Mouse (Mus musculus): ENCODE data around the gene Samm50. TPM values are rescaled to one million over a fixed set of nuclear protein-coding genes. Genes with fewer than 3 reads are reported as not detected.

Gene Samm50
- polyA plus RNA-seq, 1 experiment from 2014 or later = 95.3 TPM

DNA sequence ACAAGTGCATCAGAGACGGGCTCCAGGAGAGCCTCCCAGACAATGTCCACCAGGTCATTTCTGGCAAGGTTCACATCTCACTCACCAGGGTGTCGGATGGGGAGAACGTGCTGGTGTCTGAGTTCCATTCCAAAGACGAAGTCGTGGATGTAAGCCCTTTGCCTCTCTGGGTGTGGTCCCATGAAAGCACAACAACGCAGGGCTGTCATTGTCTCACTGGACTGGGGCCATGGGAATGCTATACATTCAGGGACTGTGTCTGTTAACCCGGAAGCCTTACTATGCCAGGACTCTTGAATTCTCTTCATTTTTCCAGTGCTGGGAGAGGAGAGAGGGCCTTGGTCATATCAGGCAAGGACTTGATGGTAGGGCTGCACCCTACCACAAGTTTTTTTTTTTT lies 20.9 kb upstream of the Samm50 start:
- H3K4me2 ChIP-seq (ENCODE audit: low read length) = no peak overlapping the region
- H3K4me1 ChIP-seq (ENCODE audit: control insufficient read depth, insufficient read depth, low read depth, low read length) = peaks cover 6% of the 10 kb centered on the region
- WGBS = 80% methylated on average over 7 of the region's 7 CpGs
- no peaks in the 10 kb centered on the region for H3K36me3 ChIP-seq (ENCODE audit: control insufficient read depth, insufficient read depth, low read length)
- no peaks in the 10 kb centered on the region for H3K9me3 ChIP-seq (ENCODE audit: control insufficient read depth, low read length)
- H3K9ac ChIP-seq (ENCODE audit: low read depth, low read length) = no peak overlapping the region
- no peak for ATAC-seq
- no peaks in the 10 kb centered on the region for H3K27me3 ChIP-seq (replicated peaks; ENCODE audit: control insufficient read depth, insufficient read depth, low read length)
- H3K4me3 ChIP-seq (ENCODE audit: low read length) = no peak overlapping the region
- H3K27ac ChIP-seq (ENCODE audit: low read depth, low read length) = no peak overlapping the region

DNA sequence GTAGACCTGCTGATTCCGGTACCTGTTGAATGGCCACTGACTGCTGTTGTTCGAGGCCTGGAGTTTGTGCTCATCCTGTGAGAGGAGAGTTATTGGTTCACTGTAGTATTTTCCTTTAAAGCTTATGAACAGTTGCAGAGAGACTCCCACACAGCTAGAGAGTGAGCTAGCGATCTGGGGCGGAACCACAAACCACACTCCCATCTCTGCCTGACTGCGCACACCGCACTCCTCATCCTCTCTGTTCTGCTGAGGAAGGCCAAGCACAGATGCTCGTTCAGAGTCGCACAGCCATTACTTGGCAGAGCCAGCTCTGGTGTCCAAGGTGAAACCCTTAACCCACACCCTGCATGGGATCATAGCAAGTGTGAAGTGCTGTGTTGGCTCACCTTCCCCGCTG lies 13.3 kb upstream of the Samm50 start:
- Histone ChIP-seq H3K27ac (ENCODE audit: low read depth, low read length) (no peak overlapping the region), H3K9me3 (ENCODE audit: control insufficient read depth, low read length) (no peaks in the 10 kb centered on the region), H3K27me3 (replicated peaks; ENCODE audit: control insufficient read depth, insufficient read depth, low read length) (no peaks in the 10 kb centered on the region), H3K9ac (ENCODE audit: low read depth, low read length) (no peak overlapping the region), H3K36me3 (ENCODE audit: control insufficient read depth, insufficient read depth, low read length) (no peaks in the 10 kb centered on the region), H3K4me2 (ENCODE audit: low read length) (no peak overlapping the region), H3K4me3 (ENCODE audit: low read length) (no peak overlapping the region), H3K4me1 (ENCODE audit: control insufficient read depth, insufficient read depth, low read depth, low read length) (no peaks in the 10 kb centered on the region)
- no peak for ATAC-seq
- 91% methylated on average over 9 of the region's 9 CpGs for WGBS

DNA sequence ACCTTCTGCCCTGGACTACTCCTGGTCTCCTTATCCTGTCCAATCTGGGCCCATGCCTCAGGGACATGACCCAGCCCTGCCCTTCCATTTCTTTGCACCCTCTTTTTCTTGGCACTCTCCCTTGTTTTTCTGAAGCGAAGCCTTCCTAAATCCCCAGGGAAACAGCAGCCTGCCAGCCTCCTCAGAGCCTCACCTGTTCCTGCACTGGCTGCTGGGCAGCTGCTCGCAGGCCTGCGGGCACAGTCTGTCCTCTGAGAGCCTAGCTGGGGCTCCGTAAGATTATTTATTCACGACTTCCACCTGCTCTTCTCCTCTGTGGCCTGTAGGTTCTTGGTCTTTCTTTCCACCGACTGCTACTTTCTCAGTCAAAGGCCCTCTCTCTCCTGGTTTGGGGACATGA lies 10.0 kb upstream of the Samm50 start:
- Histone ChIP-seq H3K27me3 (replicated peaks; ENCODE audit: control insufficient read depth, insufficient read depth, low read length) (no peaks in the 10 kb centered on the region), H3K9ac (ENCODE audit: low read depth, low read length) (no peak overlapping the region), H3K9me3 (ENCODE audit: control insufficient read depth, low read length) (no peaks in the 10 kb centered on the region), H3K4me1 (ENCODE audit: control insufficient read depth, insufficient read depth, low read depth, low read length) (no peaks in the 10 kb centered on the region), H3K4me3 (ENCODE audit: low read length) (no peak overlapping the region), H3K27ac (ENCODE audit: low read depth, low read length) (no peak overlapping the region), H3K36me3 (ENCODE audit: control insufficient read depth, insufficient read depth, low read length) (no peaks in the 10 kb centered on the region), H3K4me2 (ENCODE audit: low read length) (no peak overlapping the region)
- no peak for ATAC-seq
- 56% methylated on average over 6 of the region's 6 CpGs for WGBS

- Histone ChIP-seq H3K27me3 (replicated peaks; ENCODE audit: control insufficient read depth, insufficient read depth, low read length) (no peaks in the 10 kb centered on the region), H3K9ac (ENCODE audit: low read depth, low read length) (no peak overlapping the region), H3K36me3 (ENCODE audit: control insufficient read depth, insufficient read depth, low read length) (no peaks in the 10 kb centered on the region), H3K4me2 (ENCODE audit: low read length) (no peak overlapping the region), H3K27ac (ENCODE audit: low read depth, low read length) (no peak overlapping the region), H3K9me3 (ENCODE audit: control insufficient read depth, low read length) (no peaks in the 10 kb centered on the region), H3K4me1 (ENCODE audit: control insufficient read depth, insufficient read depth, low read depth, low read length) (no peaks in the 10 kb centered on the region), H3K4me3 (ENCODE audit: low read length) (no peak overlapping the region)
- 56% methylated on average over 1 of the region's 1 CpGs for WGBS
- ATAC-seq = no peak
Observed at GRCm38 (mm10) chr15:84183967-84184366, 8.1 kb upstream of the Samm50 start.

DNA sequence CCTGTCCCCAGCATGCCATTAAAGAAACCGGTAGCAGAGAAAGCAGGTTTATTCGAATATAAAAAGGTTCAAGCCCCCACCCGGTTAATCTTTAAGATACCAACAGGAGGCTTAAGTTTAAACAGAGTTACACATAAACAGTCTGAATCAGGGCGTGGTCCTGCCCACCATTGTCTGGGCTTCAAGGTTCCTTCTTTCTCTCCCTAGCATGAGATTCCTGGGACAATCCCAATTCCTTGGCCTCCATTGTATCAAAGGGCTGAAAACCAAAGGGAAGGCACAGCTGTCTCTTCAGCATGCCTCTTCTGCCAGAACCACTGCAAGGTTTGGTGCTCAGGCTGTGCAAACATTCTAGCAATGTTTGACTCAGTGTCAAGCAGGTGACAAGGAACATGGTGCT lies 5.8 kb upstream of the Samm50 start:
- Histone ChIP-seq H3K9ac (ENCODE audit: low read depth, low read length) (no peak overlapping the region), H3K4me1 (ENCODE audit: control insufficient read depth, insufficient read depth, low read depth, low read length) (no peaks in the 10 kb centered on the region), H3K9me3 (ENCODE audit: control insufficient read depth, low read length) (no peaks in the 10 kb centered on the region), H3K4me3 (ENCODE audit: low read length) (no peak overlapping the region), H3K27me3 (replicated peaks; ENCODE audit: control insufficient read depth, insufficient read depth, low read length) (no peaks in the 10 kb centered on the region), H3K36me3 (ENCODE audit: control insufficient read depth, insufficient read depth, low read length) (no peaks in the 10 kb centered on the region), H3K27ac (ENCODE audit: low read depth, low read length) (no peak overlapping the region), H3K4me2 (ENCODE audit: low read length) (no peak overlapping the region)
- no peak for ATAC-seq
- WGBS = 52% methylated on average over 4 of the region's 4 CpGs

DNA sequence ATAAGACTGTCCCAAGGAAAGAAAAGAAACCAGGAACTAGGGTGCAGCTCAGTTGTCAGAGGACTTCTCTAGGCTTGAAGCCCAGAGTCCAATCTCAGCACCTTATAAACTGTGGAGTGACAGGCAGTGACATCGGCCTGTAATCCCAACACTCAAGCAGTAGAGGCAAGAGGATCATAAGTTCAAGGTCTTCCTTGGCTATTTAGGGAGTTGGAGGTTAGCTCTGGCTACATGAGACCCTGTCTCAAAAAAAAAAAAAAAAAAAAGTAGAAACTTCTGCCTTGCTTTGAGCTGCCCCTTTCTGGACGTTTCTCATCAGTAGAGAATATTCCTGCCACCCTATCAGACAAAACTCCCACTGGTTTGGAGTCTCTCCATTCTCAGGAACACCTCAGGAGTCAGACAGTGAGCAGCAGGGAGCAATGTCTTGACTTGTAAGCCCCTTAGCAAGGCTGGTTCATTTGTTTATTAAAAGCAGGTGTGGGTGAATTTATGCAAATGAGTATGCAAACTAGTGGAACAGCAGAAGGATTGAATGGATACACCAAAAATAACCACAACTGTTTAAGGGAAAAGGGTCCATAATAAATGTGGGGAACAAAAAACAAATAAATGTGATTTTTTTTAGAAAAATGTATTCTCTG lies 3.0 kb upstream of the Samm50 start:
- no peak overlapping the region for H3K4me2 ChIP-seq (ENCODE audit: low read length)
- H3K4me3 ChIP-seq (ENCODE audit: low read length) = no peak overlapping the region
- H3K36me3 ChIP-seq (ENCODE audit: control insufficient read depth, insufficient read depth, low read length) = no peaks in the 10 kb centered on the region
- peaks cover 8% of the 10 kb centered on the region for H3K4me1 ChIP-seq (ENCODE audit: control insufficient read depth, insufficient read depth, low read depth, low read length)
- H3K9me3 ChIP-seq (ENCODE audit: control insufficient read depth, low read length) = no peaks in the 10 kb centered on the region
- no peaks in the 10 kb centered on the region for H3K27me3 ChIP-seq (replicated peaks; ENCODE audit: control insufficient read depth, insufficient read depth, low read length)
- no peak for ATAC-seq
- no peak overlapping the region for H3K27ac ChIP-seq (ENCODE audit: low read depth, low read length)
- H3K9ac ChIP-seq (ENCODE audit: low read depth, low read length) = no peak overlapping the region
- 64% methylated on average over 2 of the region's 2 CpGs for WGBS

GRCm38 (mm10) chr15:84189881-84190280 lies 2.2 kb upstream of the Samm50 start:
- 48% methylated on average over 3 of the region's 3 CpGs for WGBS
- Histone ChIP-seq H3K4me1 (ENCODE audit: control insufficient read depth, insufficient read depth, low read depth, low read length) (peaks cover 8% of the 10 kb centered on the region), H3K27ac (ENCODE audit: low read depth, low read length) (no peak overlapping the region), H3K9me3 (ENCODE audit: control insufficient read depth, low read length) (no peaks in the 10 kb centered on the region), H3K9ac (ENCODE audit: low read depth, low read length) (no peak overlapping the region), H3K4me3 (ENCODE audit: low read length) (no peak overlapping the region), H3K27me3 (replicated peaks; ENCODE audit: control insufficient read depth, insufficient read depth, low read length) (no peaks in the 10 kb centered on the region), H3K4me2 (ENCODE audit: low read length) (no peak overlapping the region), H3K36me3 (ENCODE audit: control insufficient read depth, insufficient read depth, low read length) (no peaks in the 10 kb centered on the region)
- ATAC-seq = no peak

GRCm38 (mm10) chr15:84191724-84192057 lies 350 bp upstream of the Samm50 start:
- Histone ChIP-seq H3K4me1 (ENCODE audit: control insufficient read depth, insufficient read depth, low read depth, low read length) (peaks cover 8% of the 10 kb centered on the region), H3K27ac (ENCODE audit: low read depth, low read length) (peak overlapping the region; percentile 78), H3K4me2 (ENCODE audit: low read length) (peak overlapping the region; percentile 63), H3K4me3 (ENCODE audit: low read length) (peak overlapping the region; percentile 68), H3K9me3 (ENCODE audit: control insufficient read depth, low read length) (no peaks in the 10 kb centered on the region), H3K27me3 (replicated peaks; ENCODE audit: control insufficient read depth, insufficient read depth, low read length) (no peaks in the 10 kb centered on the region), H3K9ac (ENCODE audit: low read depth, low read length) (peak overlapping the region; percentile 78), H3K36me3 (ENCODE audit: control insufficient read depth, insufficient read depth, low read length) (peaks cover 5% of the 10 kb centered on the region; the same call in 1 of the 2 replicates)
- WGBS = under 1% methylated on average over 9 of the region's 9 CpGs
- peak; percentile 71 for ATAC-seq

- H3K4me2 ChIP-seq (ENCODE audit: low read length) = no peak overlapping the region
- H3K9me3 ChIP-seq (ENCODE audit: control insufficient read depth, low read length) = no peaks in the 10 kb centered on the region
- ATAC-seq = no peak
- no peaks in the 10 kb centered on the region for H3K27me3 ChIP-seq (replicated peaks; ENCODE audit: control insufficient read depth, insufficient read depth, low read length)
- peaks cover 44% of the 10 kb centered on the region for H3K36me3 ChIP-seq (ENCODE audit: control insufficient read depth, insufficient read depth, low read length)
- H3K9ac ChIP-seq (ENCODE audit: low read depth, low read length) = no peak overlapping the region
- H3K4me1 ChIP-seq (ENCODE audit: control insufficient read depth, insufficient read depth, low read depth, low read length) = peaks cover 8% of the 10 kb centered on the region
- H3K27ac ChIP-seq (ENCODE audit: low read depth, low read length) = no peak overlapping the region
- no peak overlapping the region for H3K4me3 ChIP-seq (ENCODE audit: low read length)
- 92% methylated on average over 8 of the region's 8 CpGs for WGBS
Observed at GRCm38 (mm10) chr15:84196486-84197165, 4.6 kb downstream of the Samm50 start.

Data from hindbrain, embryonic 16.5 days (tissue).